Mouse (Mus musculus): ENCODE data around the gene Ctcf.
A peak's percentile ranks its signal among the peaks of the same experiment; 100 is the strongest.

Gene Ctcf

DNA sequence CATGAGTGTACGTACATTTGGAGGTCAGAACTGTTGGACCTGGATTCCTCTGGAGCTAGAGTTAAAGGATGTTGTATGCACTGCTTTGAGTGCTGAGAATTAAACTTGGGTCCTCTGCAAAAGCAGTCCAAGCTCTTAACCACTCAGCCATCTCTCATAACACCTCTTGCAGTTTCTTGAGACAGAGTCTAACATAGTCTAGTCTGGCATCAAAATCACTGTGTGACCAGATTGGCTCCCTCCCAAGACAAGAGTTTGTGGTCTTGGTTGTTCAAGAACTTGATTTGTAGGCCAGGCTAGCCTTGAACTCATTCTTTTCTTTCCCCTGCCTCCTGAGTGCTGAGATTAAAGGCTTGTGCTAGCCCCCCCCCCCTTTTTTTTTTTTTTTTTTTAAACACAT, 12.6 kb downstream of the Ctcf start:
- no peak for DNase-seq (ENCODE audit: low read depth)

DNA sequence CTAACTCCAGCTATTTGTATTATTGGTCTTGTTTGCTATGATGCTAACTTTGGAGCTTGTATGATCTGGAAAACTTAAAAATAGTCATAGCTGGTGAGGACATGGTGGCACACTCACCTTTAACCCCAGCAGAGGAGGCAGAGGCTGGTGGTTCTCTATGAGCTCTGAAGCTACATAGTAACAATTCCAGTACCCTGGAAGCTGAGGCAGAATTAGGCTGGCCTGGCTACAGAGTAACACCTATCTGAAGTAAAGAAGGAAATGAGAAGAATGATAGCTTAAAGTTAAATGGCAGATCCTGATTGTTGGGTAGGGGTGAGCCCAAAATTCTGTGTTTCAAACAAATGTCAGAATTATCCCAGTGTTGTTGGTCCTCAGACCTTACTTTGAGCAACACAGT, 21.3 kb downstream of the Ctcf start:
- no peak for DNase-seq (ENCODE audit: low read depth)

GRCm38 (mm10) chr8:105661167-105661566, 24.8 kb downstream of the Ctcf start:
- peak; percentile 72 for DNase-seq (ENCODE audit: low read depth)

GRCm38 (mm10) chr8:105677891-105678290, 41.5 kb downstream of the Ctcf start:
- DNase-seq (ENCODE audit: low read depth): no peak

DNA sequence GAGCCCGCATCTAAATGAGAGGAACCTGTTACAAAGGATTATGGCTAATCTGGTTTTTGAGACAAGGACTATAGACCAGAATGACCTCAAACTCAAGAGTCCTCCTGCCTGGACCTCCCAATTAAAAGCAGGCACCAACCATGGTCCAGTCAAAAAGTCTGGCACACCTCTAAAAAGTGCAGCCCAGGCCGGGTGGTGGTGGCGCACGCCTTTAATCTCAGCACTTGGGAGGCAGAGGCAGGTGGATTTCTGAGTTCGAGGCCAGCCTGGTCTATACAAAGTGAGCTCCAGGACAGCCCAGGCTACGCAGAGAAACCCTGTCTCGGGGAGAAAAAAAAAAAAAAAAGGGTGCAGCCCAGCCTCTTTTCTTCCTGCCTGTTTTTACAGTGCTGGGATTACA, 49.0 kb downstream of the Ctcf start:
- DNase-seq (ENCODE audit: low read depth): no peak

- DNase-seq (ENCODE audit: low read depth): peak; percentile 92
These were observed 49.5 kb downstream of the Ctcf start, which contains the start of gene Carmil2 for GRCm38 (mm10) chr8:105685796-105686308. Carmil2 (plus strand) TSS chr8:105686274.

GRCm38 (mm10) chr8:105686551-105686950, 50.2 kb downstream of the Ctcf start:
- no peak for DNase-seq (ENCODE audit: low read depth)

GRCm38 (mm10) chr8:105687512-105687911, 51.1 kb downstream of the Ctcf start:
- no peak for DNase-seq (ENCODE audit: low read depth)

GRCm38 (mm10) chr8:105688242-105688752, 51.9 kb downstream of the Ctcf start:
- DNase-seq (ENCODE audit: low read depth): no peak

DNA sequence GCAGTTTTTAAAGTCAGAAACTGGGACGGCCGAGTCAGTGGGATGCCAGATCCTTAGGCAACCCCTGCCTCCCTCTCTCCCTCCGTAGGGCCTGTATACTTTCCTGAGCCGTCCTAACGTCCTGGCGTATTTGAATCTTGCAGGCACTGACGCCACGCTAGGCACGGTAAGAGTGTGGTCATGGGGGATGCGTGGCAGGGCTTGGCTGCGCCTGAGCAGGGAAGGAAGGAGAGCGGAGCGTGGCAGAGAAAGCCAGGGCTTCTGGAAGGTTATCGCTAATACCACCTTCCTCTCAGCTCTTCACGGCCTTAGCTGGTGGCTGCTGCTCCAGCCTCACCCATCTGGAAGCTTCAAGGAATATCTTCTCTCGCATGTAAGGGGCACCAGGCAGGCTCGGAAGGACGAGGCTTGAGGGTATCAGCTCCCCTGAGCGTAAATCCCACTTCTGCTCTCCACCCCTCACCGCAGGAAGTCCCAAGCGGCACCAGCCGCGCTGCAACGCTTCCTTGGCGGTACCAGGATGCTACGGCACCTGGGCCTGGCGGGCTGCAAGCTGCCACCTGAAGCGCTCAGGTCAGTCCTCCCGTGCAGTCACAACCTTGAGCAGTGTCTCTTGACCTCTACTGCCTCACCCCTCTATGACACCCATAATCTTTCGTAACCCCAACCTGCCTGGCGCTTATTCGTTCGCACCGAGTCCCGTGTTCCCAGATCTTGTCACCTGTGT, 53.1 kb downstream of the Ctcf start:
- DNase-seq (ENCODE audit: low read depth): no peak

GRCm38 (mm10) chr8:105689983-105690360, 53.6 kb downstream of the Ctcf start:
- no peak for DNase-seq (ENCODE audit: low read depth)

GRCm38 (mm10) chr8:105690978-105691377, 54.6 kb downstream of the Ctcf start:
- no peak for DNase-seq (ENCODE audit: low read depth)

DNA sequence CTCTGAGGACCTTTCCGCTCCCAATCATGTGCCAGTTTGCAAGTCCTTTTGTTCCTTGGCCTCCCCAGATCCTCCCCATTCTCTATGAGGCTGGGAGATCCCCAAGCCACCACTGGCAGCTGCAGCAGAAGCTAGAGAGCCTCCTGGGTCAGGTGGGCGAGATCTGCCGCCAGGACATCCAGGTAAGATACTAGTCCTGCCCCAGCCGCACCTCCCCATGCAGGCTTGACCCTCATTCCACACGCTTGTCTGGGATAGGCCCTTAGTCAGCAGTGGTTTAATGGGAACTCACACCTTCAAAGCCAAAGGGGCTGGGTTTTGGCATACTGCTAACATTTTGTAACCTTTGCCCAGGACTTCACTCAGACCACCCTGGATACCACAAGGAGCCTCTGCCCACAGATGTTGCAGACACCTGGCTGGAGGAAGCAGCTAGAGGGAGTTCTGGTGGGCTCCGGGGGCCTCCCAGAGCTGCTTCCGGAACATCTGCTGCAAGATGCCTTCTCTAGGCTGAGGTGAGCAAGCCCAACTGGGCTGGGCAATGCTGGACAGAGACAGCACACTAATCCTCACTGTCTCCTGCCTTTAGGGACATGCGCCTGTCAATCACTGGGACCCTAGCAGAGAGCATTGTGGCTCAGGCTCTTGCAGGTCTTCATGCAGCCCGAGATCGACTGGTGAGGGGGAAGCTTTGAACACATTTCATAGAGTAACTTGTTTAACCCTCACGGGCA, 56.2 kb downstream of the Ctcf start:
- DNase-seq (ENCODE audit: low read depth): no peak

GRCm38 (mm10) chr8:105693648-105694047, 57.3 kb downstream of the Ctcf start:
- no peak for DNase-seq (ENCODE audit: low read depth)

GRCm38 (mm10) chr8:105694051-105694799, 57.9 kb downstream of the Ctcf start:
- DNase-seq (ENCODE audit: low read depth): no peak

- DNase-seq (ENCODE audit: low read depth): no peak
These were observed 58.9 kb downstream of the Ctcf start for GRCm38 (mm10) chr8:105695080-105695780.

GRCm38 (mm10) chr8:105697196-105697780, 60.9 kb downstream of the Ctcf start:
- no peak for DNase-seq (ENCODE audit: low read depth)

DNA sequence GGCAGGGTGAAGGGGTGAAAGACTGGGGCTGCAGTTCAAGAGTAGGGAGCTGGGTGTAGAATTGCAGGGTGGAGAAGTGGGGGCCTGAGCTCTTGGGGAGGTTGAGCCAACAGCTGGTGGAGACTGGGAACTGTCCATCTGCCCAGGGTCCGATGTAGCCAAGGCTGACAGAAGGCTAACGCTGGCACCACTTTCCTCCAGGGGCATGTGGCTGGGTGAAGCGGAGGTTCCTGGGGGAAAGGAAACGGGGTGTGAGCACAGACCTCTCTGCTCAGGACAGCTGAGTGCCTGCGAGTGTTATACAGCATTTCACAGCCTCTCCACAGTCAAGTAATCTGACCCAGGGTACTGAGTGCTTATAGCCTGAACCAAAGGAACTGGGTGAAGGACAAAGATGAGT, 62.4 kb downstream of the Ctcf start:
- no peak for DNase-seq (ENCODE audit: low read depth)

GRCm38 (mm10) chr8:105699488-105700215, 63.3 kb downstream of the Ctcf start:
- DNase-seq (ENCODE audit: low read depth): peak; percentile 28

DNA sequence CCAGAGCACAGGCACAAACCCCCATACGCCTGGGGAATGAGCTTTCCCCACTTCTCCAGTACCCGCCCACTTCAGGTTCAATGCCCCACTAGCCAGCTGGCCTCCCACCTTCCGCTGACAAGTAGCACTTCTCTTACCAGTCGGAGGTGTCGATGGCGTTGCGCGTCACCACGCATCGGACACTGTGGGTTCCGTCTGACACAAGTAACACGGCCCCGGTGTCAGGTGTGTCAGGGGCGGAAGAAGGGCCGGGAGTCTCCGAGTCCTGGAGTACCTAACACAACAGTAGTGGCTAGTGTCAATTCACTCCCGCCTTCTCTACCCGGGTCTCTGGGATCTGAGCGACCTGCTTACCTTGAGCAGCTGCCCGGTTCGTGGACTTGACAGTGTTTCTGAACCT, 64.2 kb downstream of the Ctcf start:
- DNase-seq (ENCODE audit: low read depth): peak; percentile 87
